Mouse (Mus musculus) small intestine, adult 2 months (tissue): ENCODE measurements around the gene Plekhg3.

ENCODE experiments used
- CTCF ChIP-seq: fragments of 200-500 bp; IDR thresholded peaks from 2 replicates; pipeline ENCODE4 v1.5.1; 2012; ENCODE audit warnings: low read depth, mild to moderate bottlenecking, control low read depth, inconsistent platforms, low read length, moderate library complexity, mixed read lengths; ENCODE audit not compliant: insufficient replicate concordance, insufficient read length; ENCODE audit errors: extremely low read depth
- POLR2A ChIP-seq: fragments of 200-500 bp; IDR thresholded peaks from 2 replicates; pipeline ENCODE4 v1.6.1; 2012; ENCODE audit warnings: low read depth, mild to moderate bottlenecking, control low read depth, inconsistent platforms, low read length, moderate library complexity

DNA sequence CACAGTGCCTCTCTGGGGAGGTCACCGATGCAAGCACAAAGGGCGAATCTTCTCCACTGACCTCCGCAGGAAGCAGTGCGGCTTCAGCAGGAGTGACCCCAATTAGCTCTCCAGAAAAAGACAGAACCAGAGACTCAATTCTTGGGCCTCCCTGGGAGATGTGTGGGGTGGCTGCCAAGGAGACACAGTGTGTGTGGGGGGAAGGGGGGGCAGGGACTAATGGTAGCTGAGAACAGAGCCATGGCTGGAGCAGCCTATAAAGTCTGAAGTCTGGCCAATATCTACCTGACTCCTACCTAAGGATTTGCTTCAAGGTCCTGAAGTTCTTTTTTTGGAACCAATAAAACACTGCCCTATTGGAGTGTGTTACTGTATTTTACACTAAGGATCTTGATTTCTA lies 73.9 kb downstream of the Plekhg3 start:
- TF ChIP-seq CTCF (no peak), POLR2A (no peak)
